Mouse (Mus musculus) lung, postnatal 0 days (tissue): Measurements from ENCODE around the gene Chpt1.

Experiments used
- CTCF ChIP-seq: IDR thresholded peaks from 2 replicates; pipeline ENCODE4 v1.5.1; 2016; ENCODE audit warnings: antibody characterized with exemption, mild to moderate bottlenecking
- EP300 ChIP-seq: IDR thresholded peaks from 2 replicates; pipeline ENCODE4 v1.6.1; 2016; ENCODE audit warnings: antibody characterized with exemption, mild to moderate bottlenecking, control low read depth

- TF ChIP-seq EP300 (no peak), CTCF (no peak)
Observed at GRCm38 (mm10) chr10:88505256-88505655, 1.4 kb upstream of the Chpt1 start.
